Mouse (Mus musculus): ENCODE results near the gene Palld.
A peak's percentile ranks its signal among the peaks of the same experiment; 100 is the strongest.

The Palld gene

DNA sequence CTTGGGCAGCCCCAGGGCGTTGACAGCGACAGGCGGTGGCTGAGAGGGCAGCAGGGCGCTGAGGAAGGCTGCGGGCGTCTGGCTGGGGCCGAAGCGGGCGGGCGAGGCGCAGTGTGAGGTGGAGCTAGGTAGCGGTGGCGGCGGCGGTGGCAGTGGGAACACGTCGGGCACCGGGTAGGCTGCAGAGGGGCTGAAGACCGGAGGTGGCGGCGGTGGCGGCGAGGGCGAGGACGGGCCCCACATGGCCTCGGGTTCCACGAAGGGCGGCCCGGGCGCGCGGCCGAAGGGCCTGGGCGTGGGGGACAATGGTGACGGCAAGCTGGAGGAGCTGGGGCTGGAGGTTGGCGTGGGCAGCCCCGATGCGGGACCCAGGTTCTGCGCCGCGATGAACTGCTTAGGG is 352.9 kb downstream of the Palld start:
- DNase-seq = no peak

DNA sequence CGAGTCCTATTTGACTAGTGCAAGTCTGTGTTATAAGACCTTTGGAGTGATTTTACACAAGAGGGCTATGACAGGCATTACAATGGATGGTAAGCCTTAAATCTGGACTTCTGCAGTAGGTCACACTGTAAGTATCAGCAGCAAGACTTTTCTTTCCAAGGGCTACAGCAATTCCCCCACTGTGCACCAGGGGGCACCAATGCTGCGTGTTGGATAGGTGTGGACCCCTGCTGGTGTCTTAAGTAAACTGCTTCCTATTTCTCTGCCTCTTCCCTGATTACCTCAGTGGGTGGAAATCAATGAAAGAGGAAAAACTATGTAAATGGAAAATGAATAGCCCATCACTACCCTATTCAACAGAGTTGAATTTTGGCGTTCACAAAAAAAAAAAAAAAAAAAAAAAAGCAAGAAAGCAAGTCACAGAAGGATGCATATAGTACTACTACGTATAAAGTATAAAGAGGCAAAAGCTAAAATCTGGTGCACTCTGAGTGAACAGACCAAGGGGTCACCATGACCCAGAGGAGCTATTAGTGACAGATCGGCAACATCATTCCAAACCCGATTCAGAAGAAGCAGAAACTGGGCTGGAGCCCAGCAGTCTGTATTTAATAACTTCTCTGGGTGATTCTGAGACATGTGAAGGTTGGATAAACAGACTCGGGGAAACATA is 362.5 kb downstream of the Palld start:
- peak; percentile 90 to 93 for DNase-seq

- DNase-seq = no peak
These were observed 365.0 kb downstream of the Palld start for GRCm38 (mm10) chr8:61537471-61537870.

GRCm38 (mm10) chr8:61535472-61535871 is 367.0 kb downstream of the Palld start:
- no peak for DNase-seq

GRCm38 (mm10) chr8:61533356-61533926 is 369.0 kb downstream of the Palld start:
- no peak for DNase-seq

DNA sequence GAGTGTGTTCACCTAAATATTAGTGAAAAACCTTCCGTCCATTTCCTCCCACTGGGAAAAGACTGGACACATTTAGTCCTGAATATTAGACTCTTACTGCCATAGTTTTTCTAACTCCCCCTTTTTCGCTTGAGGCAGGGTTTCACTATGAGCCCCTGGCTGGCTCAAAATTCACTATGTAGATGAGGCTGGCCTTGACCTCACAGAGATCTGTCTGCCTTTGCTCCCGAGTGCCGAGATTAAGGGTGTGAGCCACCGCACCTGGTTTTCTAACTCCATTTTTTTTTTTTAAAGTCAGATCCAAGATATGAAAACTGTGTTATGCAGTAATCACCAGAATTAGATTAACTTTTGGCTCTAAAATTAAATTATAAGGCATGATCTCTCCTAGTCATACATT is 369.7 kb downstream of the Palld start:
- DNase-seq = no peak

DNA sequence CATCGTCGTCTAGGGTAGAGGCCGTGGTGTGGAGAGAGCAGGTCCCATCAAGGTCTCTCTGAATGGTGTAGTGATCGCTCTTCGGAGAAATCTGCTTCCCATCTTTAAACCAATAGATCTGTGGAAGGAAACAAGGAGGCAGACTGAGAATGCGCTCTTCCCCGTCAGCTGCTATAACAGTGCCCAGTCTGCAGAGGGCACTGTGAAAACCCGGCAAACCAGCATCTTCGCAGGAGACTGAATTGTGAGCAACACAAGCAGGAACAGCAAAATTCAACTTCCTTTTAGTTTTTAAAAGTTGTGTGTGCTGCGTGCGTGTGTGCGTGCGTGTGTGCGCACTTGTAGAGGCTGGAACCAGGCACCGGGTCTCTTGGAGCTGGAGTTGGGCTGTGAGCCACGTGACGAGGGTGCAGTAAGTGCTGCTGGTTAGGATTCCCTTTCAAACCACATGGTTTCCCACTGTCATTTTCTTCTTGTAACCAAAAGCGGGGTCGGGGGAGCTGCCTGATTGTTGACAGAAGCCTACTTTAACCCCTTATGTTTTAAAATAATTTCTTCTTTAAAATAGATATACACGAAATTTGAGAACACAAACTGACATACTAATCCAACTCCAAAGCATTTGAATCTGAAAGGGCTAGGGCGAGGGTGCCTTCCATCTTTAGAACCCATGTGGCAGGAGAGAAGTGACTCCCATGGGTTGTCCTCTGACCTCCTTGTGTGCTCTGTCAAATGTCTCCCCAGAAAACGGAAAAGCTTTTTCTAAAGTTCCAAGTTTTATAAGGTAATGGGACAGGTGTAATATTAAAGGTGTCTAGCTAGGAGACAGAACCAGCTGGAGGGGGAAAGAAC is 370.3 kb downstream of the Palld start:
- peak in 1 of 2 experiments; percentile 20 for DNase-seq

DNA sequence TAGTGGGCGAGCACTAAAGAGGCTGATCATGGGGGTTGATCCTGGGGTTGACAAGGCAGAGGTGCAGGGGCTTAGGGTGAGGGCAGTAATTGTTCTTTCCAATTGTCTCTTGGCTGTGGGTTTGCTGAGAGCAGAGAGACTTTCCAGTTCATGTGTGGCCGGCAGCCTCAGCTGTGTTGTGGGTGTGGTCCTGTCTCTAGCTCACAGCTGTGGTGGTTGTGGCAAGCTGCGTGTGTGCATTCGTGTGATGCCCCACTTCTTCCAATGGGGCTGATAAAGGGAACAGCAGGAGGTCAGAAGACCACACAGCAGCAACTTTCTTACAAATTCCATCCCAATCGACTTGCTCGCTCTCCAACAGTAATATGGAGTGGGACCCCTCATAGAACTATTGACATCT is 373.8 kb downstream of the Palld start:
- no peak for DNase-seq

- DNase-seq = no peak
These were observed 374.3 kb downstream of the Palld start for GRCm38 (mm10) chr8:61528197-61528596.

GRCm38 (mm10) chr8:61527037-61527436 is 375.5 kb downstream of the Palld start:
- DNase-seq = no peak

DNA sequence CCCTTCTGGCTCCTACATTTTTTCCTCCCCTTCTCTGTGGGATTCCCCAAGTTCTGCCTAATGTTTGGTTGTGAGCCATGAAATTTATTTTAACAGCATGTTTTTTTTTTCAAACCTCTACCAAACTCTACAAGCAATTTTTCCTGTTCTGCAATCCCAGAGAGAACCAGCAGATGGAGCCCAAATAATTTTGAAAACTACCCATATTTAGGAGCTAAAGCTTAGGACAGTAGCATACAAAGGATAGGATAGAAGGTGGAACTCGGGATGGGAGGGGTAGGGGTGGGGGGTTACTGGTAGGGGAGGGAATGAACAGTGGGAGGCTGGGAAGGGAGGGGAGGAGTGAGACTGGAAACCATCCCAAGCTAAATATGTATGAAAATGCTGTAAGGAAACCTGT is 380.4 kb downstream of the Palld start:
- DNase-seq = peak; percentile 52 to 61

DNA sequence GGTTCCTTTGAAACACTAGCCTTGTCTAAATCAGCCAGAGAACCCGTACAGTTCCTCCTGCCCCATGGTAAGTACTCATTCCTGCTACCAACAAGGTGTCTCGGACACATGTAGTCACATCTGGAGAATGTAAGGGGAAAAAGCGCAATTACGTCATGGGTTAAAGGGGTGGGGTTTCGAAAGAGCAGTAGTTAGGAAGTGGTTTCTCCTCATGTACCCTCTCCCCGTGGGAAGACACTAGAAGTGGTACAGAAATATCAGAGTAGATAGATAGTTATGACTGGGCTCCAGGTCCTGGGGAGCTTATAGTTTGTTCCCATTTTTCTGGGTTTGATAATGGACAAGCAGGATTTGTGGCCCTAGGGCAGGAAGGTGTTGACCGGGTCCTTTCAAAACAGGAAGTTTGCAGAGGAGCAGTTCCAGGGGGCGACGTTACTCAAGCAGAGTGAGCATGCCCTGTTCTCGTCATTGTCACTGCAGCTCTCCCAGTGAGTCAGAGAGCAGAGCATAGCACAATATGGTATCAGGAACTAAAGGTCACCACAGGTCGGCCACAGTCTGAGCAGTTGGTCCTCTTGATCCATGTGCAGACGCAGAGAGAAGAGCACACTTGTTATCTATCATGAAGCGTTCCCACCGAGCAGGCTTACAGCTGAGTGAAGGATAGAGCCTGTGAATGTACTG is 384.8 kb downstream of the Palld start:
- no peak for DNase-seq

- peak; percentile 19 to 21 for DNase-seq
These were observed 385.6 kb downstream of the Palld start for GRCm38 (mm10) chr8:61516745-61517501.

DNA sequence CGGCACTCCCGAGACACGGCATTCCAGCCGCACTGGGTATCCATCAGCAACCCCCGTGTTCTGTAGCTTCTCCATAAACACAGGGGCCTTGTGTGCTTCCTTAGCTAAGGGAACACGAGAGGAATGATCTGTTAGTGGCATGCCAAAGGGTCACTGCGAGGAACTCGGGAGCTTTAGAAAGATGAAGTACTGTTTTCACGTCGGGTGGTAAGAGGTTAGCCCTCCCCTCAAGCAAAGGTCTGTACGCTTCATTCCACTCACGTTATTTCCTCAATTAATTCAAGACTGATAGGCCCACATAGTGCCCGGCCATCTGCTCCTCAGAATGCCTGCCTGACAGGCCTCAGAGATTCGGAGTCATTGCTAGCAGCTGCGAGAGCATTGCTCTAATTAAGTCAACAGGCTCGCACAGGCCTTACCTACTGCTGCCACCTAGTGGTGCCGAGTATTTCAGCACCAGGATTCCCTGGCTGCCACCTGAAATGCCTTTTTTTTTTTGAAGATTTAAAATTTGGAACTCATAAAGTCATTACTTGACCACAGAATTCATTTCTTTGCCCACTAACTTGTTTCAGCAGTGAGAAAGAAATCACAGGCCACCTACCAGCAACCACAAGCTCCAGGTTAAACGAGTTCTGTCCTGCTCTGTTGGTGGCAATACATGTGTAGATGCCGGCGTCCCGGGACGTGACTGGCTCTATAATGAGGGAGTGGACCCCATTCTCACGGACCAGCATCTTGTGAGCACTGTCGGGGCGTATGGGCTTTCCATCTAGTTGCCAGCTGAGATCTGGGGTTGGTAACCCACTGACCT is 386.4 kb downstream of the Palld start:
- DNase-seq = peak; percentile 95 to 97

GRCm38 (mm10) chr8:61515110-61515930 is 387.2 kb downstream of the Palld start:
- DNase-seq = peak; percentile 34 to 50

- DNase-seq = no peak
These were observed 400.2 kb downstream of the Palld start for GRCm38 (mm10) chr8:61502277-61502676.

DNA sequence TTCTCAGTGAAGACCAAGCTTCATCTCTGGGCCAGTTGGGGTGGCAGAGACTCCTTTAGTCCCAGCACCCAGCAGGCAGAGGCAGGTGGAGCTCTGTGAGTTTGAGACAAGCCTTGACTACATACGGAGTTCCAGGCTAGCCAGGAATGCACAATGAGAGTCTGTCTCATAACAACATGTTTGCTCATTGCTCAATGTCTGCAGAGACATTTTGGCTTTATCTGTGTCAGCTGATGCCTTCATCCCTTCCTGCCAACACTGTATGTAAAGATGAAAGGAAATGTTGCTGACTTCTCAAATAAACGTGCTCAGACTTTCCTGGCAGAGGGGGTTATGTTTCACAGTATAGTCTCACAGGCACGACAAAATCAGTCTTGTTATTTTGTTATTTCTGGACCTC is 401.6 kb downstream of the Palld start:
- DNase-seq = no peak

- DNase-seq = peak; percentile 57 to 65
These were observed 403.5 kb downstream of the Palld start for GRCm38 (mm10) chr8:61499035-61499434.

DNA sequence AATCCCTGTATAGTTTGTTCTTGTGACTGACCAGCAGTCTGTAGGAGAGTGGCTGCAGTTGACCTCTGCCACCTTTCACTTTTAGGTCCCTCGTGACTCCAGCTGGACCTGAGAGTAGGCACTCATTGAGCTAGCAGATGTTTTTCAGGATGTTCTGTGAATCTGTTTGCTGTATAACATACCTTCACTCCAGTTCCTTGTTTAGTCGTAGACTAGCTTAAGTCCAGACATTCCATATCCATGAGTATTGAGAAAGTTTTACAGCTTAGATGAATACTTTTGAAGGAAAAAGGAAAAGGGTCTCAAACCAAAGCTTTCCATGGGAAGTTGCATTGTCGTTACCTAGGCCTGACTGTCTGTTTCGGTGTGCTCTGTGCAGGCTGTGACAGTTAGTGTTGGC is 405.4 kb downstream of the Palld start:
- DNase-seq = no peak

DNA sequence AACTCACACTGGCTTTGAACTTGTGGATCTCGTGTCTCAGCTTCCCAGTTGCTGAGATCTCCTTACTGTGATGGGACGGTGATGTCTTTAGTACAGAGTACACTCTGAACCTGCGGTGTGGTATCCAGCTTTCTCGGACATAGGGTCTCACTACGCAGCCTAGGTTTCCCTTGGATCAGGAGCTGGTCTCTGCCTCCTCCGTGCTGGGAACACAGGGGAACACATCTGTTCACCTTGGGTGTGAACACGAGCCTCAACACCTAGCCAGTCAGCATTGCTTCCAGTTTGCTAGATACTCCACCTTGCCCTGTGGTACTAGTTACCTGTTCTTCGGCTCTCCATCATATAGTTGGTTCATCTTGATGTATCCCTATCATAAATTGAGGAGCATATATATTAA is 413.9 kb downstream of the Palld start:
- peak in 1 of 2 experiments; percentile 9 for DNase-seq
